ENCODE assay signal across 25 mouse cellular contexts in genomic region chr11:64655162-64655561, GRCm38 (mm10).
DNase-seq lines count a peak whose midpoint lies in the region; ATAC-seq and TF ChIP-seq lines count a peak whose summit lies in the region.
"Had no signal": no experiment of that assay in that cellular context is flagged by ENCODE, and none has a peak within 500 bp of the region (broad histone marks: within the 10 kb centered on the region; RNA-seq: fewer than 3 reads in every experiment).

No protein-coding gene starts in this region.

- no peak overlapping the region for H3K9ac ChIP-seq in neural tube, embryonic 15.5 days (replicated peaks)
- H3K9ac ChIP-seq: embryonic facial prominence, embryonic 12.5 days; forebrain, embryonic 12.5 days; hindbrain, embryonic 13.5 days; limb, embryonic 13.5 days; liver, embryonic 15.5 days; midbrain, embryonic 13.5 days; neural tube, embryonic 13.5 days had no signal

- H3K27me3 ChIP-seq in neural tube, embryonic 15.5 days (replicated peaks): no peaks in the 10 kb centered on the region
- H3K27me3 ChIP-seq: embryonic facial prominence, embryonic 12.5 days; forebrain, embryonic 12.5 days; liver, embryonic 15.5 days; midbrain, embryonic 13.5 days; neural tube, embryonic 13.5 days had no signal

- no peaks in the 10 kb centered on the region for H3K36me3 ChIP-seq in neural tube, embryonic 15.5 days
- H3K36me3 ChIP-seq: embryonic facial prominence, embryonic 12.5 days; forebrain, embryonic 12.5 days; hindbrain, embryonic 13.5 days; limb, embryonic 13.5 days; liver, embryonic 15.5 days; midbrain, embryonic 13.5 days; neural tube, embryonic 13.5 days had no signal

- H3K27ac ChIP-seq in neural tube, embryonic 15.5 days (replicated peaks): no peak overlapping the region
- H3K27ac ChIP-seq: embryonic facial prominence, embryonic 12.5 days; forebrain, embryonic 12.5 days; hindbrain, embryonic 13.5 days; limb, embryonic 13.5 days; liver, embryonic 15.5 days; midbrain, embryonic 13.5 days; neural tube, embryonic 13.5 days had no signal

- peak; percentile 95 for ATAC-seq in common myeloid progenitor, adult 5-6 weeks (replicated peaks; ENCODE audit: low read depth, poor library complexity, severe bottlenecking)
- ATAC-seq in monocyte, adult 5-6 weeks (replicated peaks; ENCODE audit: insufficient number of reproducible peaks, low FRiP score, low TSS enrichment, poor library complexity, severe bottlenecking): peak; percentile 86
- no peak for ATAC-seq in neural tube, embryonic 15.5 days (ENCODE audit: low FRiP score)
- ATAC-seq: midbrain, embryonic 13.5 days had no signal

- 39% methylated on average over 1 of the region's 1 CpGs for WGBS in lung, adult 2 months
- WGBS in neural tube, embryonic 15.5 days: 100% methylated on average over 1 of the region's 1 CpGs

- no peak for TF ChIP-seq CTCF in lung, adult 2 months (IDR thresholded peaks at IDR 0.05; ENCODE audit: insufficient read depth, low read length)

- H3K9me3 ChIP-seq in neural tube, embryonic 15.5 days (replicated peaks): no peaks in the 10 kb centered on the region
- H3K9me3 ChIP-seq: embryonic facial prominence, embryonic 12.5 days; forebrain, embryonic 12.5 days; hindbrain, embryonic 13.5 days; limb, embryonic 13.5 days; liver, embryonic 15.5 days; midbrain, embryonic 13.5 days; neural tube, embryonic 13.5 days had no signal

- no peaks in the 10 kb centered on the region for H3K4me1 ChIP-seq in lung, adult 2 months (ENCODE audit: control insufficient read depth, insufficient read depth, low read length)
- H3K4me1 ChIP-seq in neural tube, embryonic 15.5 days: no peaks in the 10 kb centered on the region
- H3K4me1 ChIP-seq: forebrain, embryonic 12.5 days; hindbrain, embryonic 13.5 days; liver, embryonic 15.5 days; midbrain, embryonic 13.5 days; neural tube, embryonic 13.5 days had no signal

- no peak overlapping the region for H3K4me3 ChIP-seq in lung, adult 2 months (replicated peaks; ENCODE audit: extremely low read depth, low read depth, low read length)
- no peak overlapping the region for H3K4me3 ChIP-seq in neural tube, embryonic 15.5 days (replicated peaks)
- H3K4me3 ChIP-seq: embryonic facial prominence, embryonic 12.5 days; forebrain, embryonic 12.5 days; hindbrain, embryonic 13.5 days; limb, embryonic 13.5 days; liver, embryonic 15.5 days; midbrain, embryonic 13.5 days; neural tube, embryonic 13.5 days had no signal

- TF ChIP-seq POLR2A in lung, adult 2 months (IDR thresholded peaks at IDR 0.05; ENCODE audit: borderline replicate concordance, extremely low read depth, low read depth, low read length): no peak

- H3K4me2 ChIP-seq in neural tube, embryonic 15.5 days: no peak overlapping the region
- H3K4me2 ChIP-seq: embryonic facial prominence, embryonic 12.5 days; forebrain, embryonic 12.5 days; heart, embryonic 11.5 days; hindbrain, embryonic 13.5 days; limb, embryonic 13.5 days; liver, embryonic 15.5 days; midbrain, embryonic 13.5 days; neural tube, embryonic 13.5 days had no signal

- DNase-seq in kidney, postnatal 36 days: peak; percentile 2 to 4
- no peak for DNase-seq in kidney, adult 18-20 months
- DNase-seq in lung, postnatal 36 days: peak; percentile 29
- DNase-seq in lung, adult 2 months: no peak
- DNase-seq in cerebellum, postnatal 14 days: no peak
- DNase-seq: adrenal gland, postnatal 25 days; cerebellum, adult 9-11 months; gastrocnemius, postnatal 36 days; heart, postnatal 10 days; kidney, adult 11 months; kidney, postnatal 14 days; right cerebral cortex, adult 18-20 months; right cerebral cortex, postnatal 4 days; thymus, postnatal 25 days had no signal

Comparison
In these comparisons a context has a peak if more than half of its experiments do, and no peak if none do; other contexts are left out.
1. DNase-seq: peak in kidney, postnatal 36 days (2 of 2) and lung, postnatal 36 days (single experiment); none in kidney, adult 18-20 months (single experiment), lung, adult 2 months (single experiment) and cerebellum, postnatal 14 days (0 of 2).